Mouse (Mus musculus) liver, embryonic 14.5 days (tissue): ENCODE measurements around the gene Grin2d. TPM values are rescaled to one million over a fixed set of nuclear protein-coding genes. Genes with fewer than 3 reads are reported as not detected.

Source experiments
- ATAC-seq: fragments of 200-750 bp; cut with Nextera tagmentation; 2 replicates; pipeline ENCODE4 v1.8.0; 2017; ENCODE audit warnings: moderate number of reproducible peaks, mild to moderate bottlenecking, moderate library complexity; ENCODE audit not compliant: insufficient read depth
- DNase-seq, 3 experiments: peaks; one replicate each; pipeline ENCODE4 v3.0.0-alpha.2; 2012 to 2013; ENCODE audit warnings: low read depth in 3 of 3, low spot score in 3 of 3
- H3K27ac ChIP-seq: fragments of 300-500 bp; sonication (generic); 2 replicates; pipeline ENCODE4 v1.5.1; 2014; ENCODE audit warnings: moderate library complexity, mild to moderate bottlenecking, control low read depth, inconsistent platforms
- H3K27me3 ChIP-seq: fragments of 300-500 bp; sonication (generic); 2 replicates; pipeline ENCODE4 v1.6.1; 2014; ENCODE audit warnings: mild to moderate bottlenecking, low read length, moderate library complexity; ENCODE audit not compliant: control insufficient read depth, insufficient read depth
- H3K36me3 ChIP-seq: fragments of 300-500 bp; sonication (generic); replicated peaks from 2 replicates; pipeline ENCODE4 v1.6.1; 2014; ENCODE audit warnings: low read depth; ENCODE audit not compliant: control insufficient read depth, insufficient read depth
- H3K4me1 ChIP-seq, 2 experiments: fragments of 200-500 bp in 1 of 2; fragments of 300-500 bp in 1 of 2; sonication (generic) in 1 of 2; replicated peaks; 2 replicates each; pipeline ENCODE4 v1.6.1; 2012 to 2014; ENCODE audit warnings: antibody characterized with exemption in 1 of 2, inconsistent platforms in 1 of 2, low read length in 1 of 2; ENCODE audit not compliant: control insufficient read depth in 2 of 2, insufficient read depth in 2 of 2
- H3K4me2 ChIP-seq: fragments of 300-500 bp; sonication (generic); 2 replicates; pipeline ENCODE4 v1.6.1; 2014; ENCODE audit warnings: low read depth, mild to moderate bottlenecking, control low read depth, moderate library complexity
- H3K4me3 ChIP-seq, 2 experiments: fragments of 200-500 bp in 1 of 2; fragments of 300-500 bp in 1 of 2; sonication (generic) in 1 of 2; 2 replicates each; pipeline ENCODE4 v1.5.1; 2012 to 2014; ENCODE audit warnings: low read depth in 2 of 2, low read length in 2 of 2, mild to moderate bottlenecking in 2 of 2, control low read depth in 1 of 2, inconsistent platforms in 1 of 2, moderate library complexity in 1 of 2; ENCODE audit not compliant: insufficient read depth in 1 of 2
- H3K9ac ChIP-seq: fragments of 300-500 bp; sonication (generic); replicated peaks from 2 replicates; pipeline ENCODE4 v1.6.1; 2014; ENCODE audit warnings: mild to moderate bottlenecking, control low read depth, moderate library complexity
- H3K9me3 ChIP-seq: fragments of 300-500 bp; sonication (generic); 2 replicates; pipeline ENCODE4 v1.6.1; 2016; ENCODE audit warnings: low read length, mixed read lengths; ENCODE audit not compliant: control insufficient read depth
- CTCF ChIP-seq: IDR thresholded peaks from 2 replicates; pipeline ENCODE4 v1.5.1; 2016; ENCODE audit warnings: antibody characterized with exemption, low read depth, control low read depth
- EP300 ChIP-seq: IDR thresholded peaks from 2 replicates; pipeline ENCODE4 v1.6.1; 2016; ENCODE audit warnings: antibody characterized with exemption, low read depth
- WGBS: fragments of 180-500 bp; shearing (Covaris S2); extraction: QIAGEN DNeasy Blood & Tissue Kit; methylation state at CpG from one replicate; pipeline ENCODE4 v1.1.7; 2014; ENCODE audit not compliant: insufficient replicate concordance; 5-methylcytosine and 5-hydroxymethylcytosine counted together
- polyA plus RNA-seq, 2 experiments: library from polyadenylated mRNA; depleted of rRNA in 1 of 2; stranded (reverse) in 1 of 2; unstranded in 1 of 2; fragments of >200 nt; fragmentation: Nextera tagmentation in 1 of 2; extraction: Ambion mirVana in 1 of 2; gene quantifications; 2 replicates each; pipeline versions ENCODE4 v1.2.1 to v1.2.3; 2012 to 2014

Grin2d gene
- polyA plus RNA-seq, 2 experiments: 0.01 to 0.11 TPM

DNA sequence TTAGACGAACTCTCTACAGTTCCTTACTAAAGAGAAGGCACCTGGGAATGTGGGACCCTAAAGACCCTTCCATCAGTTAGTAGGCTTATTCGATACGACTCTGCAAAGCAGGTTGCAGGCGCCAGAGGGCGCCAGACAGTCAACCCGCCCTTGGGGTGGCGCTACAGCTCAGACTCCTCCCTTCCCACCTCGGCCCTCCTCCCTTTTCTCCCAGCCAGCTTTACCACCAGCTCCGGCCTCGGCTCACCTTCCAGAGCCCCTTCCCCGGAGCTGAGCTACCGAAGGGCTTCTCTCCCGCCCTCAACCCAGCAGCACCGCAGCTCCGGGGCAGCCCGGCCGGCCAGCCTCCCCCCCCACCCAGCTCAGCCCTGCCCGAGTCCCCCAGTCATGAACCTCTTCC, 5.6 kb downstream of the Grin2d start, which contains the start of gene Kdelr1:
Gene Kdelr1, plus strand, starts transcription at position 149 of the 400 bp plus-strand sequence.
- DNase-seq (peak; percentile 73 to 76 (median 75)), ATAC-seq (peak; percentile 82)
- H3K4me3 ChIP-seq: peak within 1 kb of the TSS; percentile 78 to 94
- H3K9ac ChIP-seq: peak within 1 kb of the TSS; percentile 97
- peak within 1 kb of the TSS; percentile 98 for H3K4me2 ChIP-seq
- H3K9me3 ChIP-seq: no peaks in the 10 kb centered on the region
- peak within 1 kb of the TSS; percentile 80 for H3K27ac ChIP-seq
- H3K36me3 ChIP-seq: peaks cover 26% of the 10 kb centered on the region
- peak; percentile 98 for TF ChIP-seq CTCF
- TF ChIP-seq EP300: no peak
- peaks cover 46% of the 10 kb centered on the region for H3K27me3 ChIP-seq
- under 1% methylated on average over 18 of the region's 18 CpGs for WGBS
- peaks cover 0 to 8% of the 10 kb centered on the region in 2 experiments; a peak in 2 of 4 replicates for H3K4me1 ChIP-seq

GRCm38 (mm10) chr7:45870282-45871058, 7.7 kb downstream of the Grin2d start:
- Histone ChIP-seq H3K9me3 (no peaks in the 10 kb centered on the region), H3K4me2 (no peak overlapping the region), H3K4me1 (peaks cover 0 to 11% of the 10 kb centered on the region in 2 experiments; a peak in 2 of 4 replicates), H3K36me3 (peaks cover 8% of the 10 kb centered on the region), H3K27ac (no peak overlapping the region), H3K9ac (no peak overlapping the region), H3K27me3 (peaks cover 62% of the 10 kb centered on the region), H3K4me3 (no peak overlapping the region)
- no peak for ATAC-seq
- 3% methylated on average over 30 of the region's 30 CpGs for WGBS
- DNase-seq: no peak
- TF ChIP-seq CTCF (no peak), EP300 (no peak)

- H3K4me2 ChIP-seq: no peak overlapping the region
- WGBS: 4% methylated on average over 14 of the region's 14 CpGs
- peaks cover 0 to 11% of the 10 kb centered on the region in 2 experiments; a peak in 2 of 4 replicates for H3K4me1 ChIP-seq
Measured at GRCm38 (mm10) chr7:45869787-45870186, 8.4 kb downstream of the Grin2d start.

GRCm38 (mm10) chr7:45869107-45869670, 9.0 kb downstream of the Grin2d start:
- H3K9ac ChIP-seq: no peak overlapping the region
- peaks cover 62% of the 10 kb centered on the region for H3K27me3 ChIP-seq

More at GRCm38 (mm10) chr7:45869787-45870186, 8.4 kb downstream of the Grin2d start:
- TF ChIP-seq EP300 (no peak), CTCF (no peak)
- no peak overlapping the region for H3K27ac ChIP-seq
- no peak for DNase-seq
- H3K9ac ChIP-seq: no peak overlapping the region
- H3K4me3 ChIP-seq: no peak overlapping the region
- no peak for ATAC-seq
- no peaks in the 10 kb centered on the region for H3K9me3 ChIP-seq
- peaks cover 62% of the 10 kb centered on the region for H3K27me3 ChIP-seq
- H3K36me3 ChIP-seq: peaks cover 4% of the 10 kb centered on the region

GRCm38 (mm10) chr7:45867871-45868270, 10.3 kb downstream of the Grin2d start:
- Histone ChIP-seq H3K9ac (no peak overlapping the region), H3K36me3 (no peaks in the 10 kb centered on the region), H3K27ac (no peak overlapping the region), H3K4me1 (peaks cover 0 to 3% of the 10 kb centered on the region in 2 experiments; a peak in 2 of 4 replicates), H3K4me3 (no peak overlapping the region), H3K4me2 (no peak overlapping the region), H3K9me3 (no peaks in the 10 kb centered on the region), H3K27me3 (peaks cover 62% of the 10 kb centered on the region)
- ATAC-seq (no peak), DNase-seq (no peak)
- no peak for TF ChIP-seq CTCF
- TF ChIP-seq EP300: no peak
- WGBS: 42% methylated on average over 2 of the region's 2 CpGs

More at GRCm38 (mm10) chr7:45869107-45869670, 9.0 kb downstream of the Grin2d start:
- no peak for DNase-seq
- H3K4me2 ChIP-seq: no peak overlapping the region
- H3K36me3 ChIP-seq: no peaks in the 10 kb centered on the region
- no peaks in the 10 kb centered on the region for H3K9me3 ChIP-seq
- WGBS: 26% methylated on average over 8 of the region's 8 CpGs
- no peak for ATAC-seq
- no peak overlapping the region for H3K27ac ChIP-seq
- TF ChIP-seq EP300: no peak
- no peak for TF ChIP-seq CTCF
- peaks cover 0 to 10% of the 10 kb centered on the region in 2 experiments; a peak in 2 of 4 replicates for H3K4me1 ChIP-seq
- no peak overlapping the region for H3K4me3 ChIP-seq
